Mouse (Mus musculus) kidney, postnatal 0 days (tissue): ENCODE measurements around the gene Hlcs. TPM values are rescaled to one million over a fixed set of nuclear protein-coding genes. Genes with fewer than 3 reads are reported as not detected.

Experiments
- ATAC-seq: fragments of 200-750 bp; cut with Nextera tagmentation; replicated peaks from 2 replicates; pipeline ENCODE4 v1.8.0; 2017; ENCODE audit warnings: low read depth, moderate number of reproducible peaks, moderate TSS enrichment, moderate library complexity; ENCODE audit not compliant: low FRiP score
- DNase-seq: peaks from one replicate; pipeline ENCODE4 v3.0.0-alpha.2; 2016; ENCODE audit warnings: low spot score
- H3K27ac ChIP-seq: fragments of 300-500 bp; sonication (generic); 2 replicates; pipeline ENCODE4 v1.5.1; 2014; ENCODE audit warnings: mild to moderate bottlenecking
- H3K27me3 ChIP-seq: fragments of 300-500 bp; sonication (generic); 2 replicates; pipeline ENCODE4 v1.6.1; 2014; ENCODE audit warnings: low read length, mixed read lengths; ENCODE audit not compliant: insufficient read depth
- H3K36me3 ChIP-seq: fragments of 300-500 bp; sonication (generic); 2 replicates; pipeline ENCODE4 v1.6.1; 2014; ENCODE audit warnings: low read length, mixed read lengths; ENCODE audit not compliant: insufficient read depth
- H3K4me1 ChIP-seq: fragments of 300-500 bp; sonication (generic); replicated peaks from 2 replicates; pipeline ENCODE4 v1.6.1; 2014; ENCODE audit warnings: antibody characterized with exemption, low read length, mixed read lengths; ENCODE audit not compliant: insufficient read depth
- H3K4me2 ChIP-seq: fragments of 300-500 bp; sonication (generic); 2 replicates; pipeline ENCODE4 v1.6.1; 2014; ENCODE audit warnings: mild to moderate bottlenecking, low read length, moderate library complexity, mixed read lengths
- H3K4me3 ChIP-seq: fragments of 300-500 bp; sonication (generic); replicated peaks from 2 replicates; pipeline ENCODE4 v1.5.1; 2014; ENCODE audit warnings: low read depth, low read length
- H3K9ac ChIP-seq: fragments of 300-500 bp; sonication (generic); 2 replicates; pipeline ENCODE4 v1.6.1; 2014; ENCODE audit warnings: low read depth, low read length
- H3K9me3 ChIP-seq: fragments of 300-500 bp; sonication (generic); replicated peaks from 2 replicates; pipeline ENCODE4 v1.6.1; 2016; ENCODE audit warnings: low read length, inconsistent platforms, mixed read lengths
- CTCF ChIP-seq: IDR thresholded peaks from 2 replicates; pipeline ENCODE4 v1.5.1; 2016; ENCODE audit warnings: antibody characterized with exemption, low read depth, mild to moderate bottlenecking, moderate library complexity
- WGBS: fragments of 180-500 bp; shearing (Covaris S2); extraction: QIAGEN DNeasy Blood & Tissue Kit; methylation state at CpG from one replicate; pipeline ENCODE4 v1.1.7; 2014; 5-methylcytosine and 5-hydroxymethylcytosine counted together
- polyA plus RNA-seq: library from polyadenylated mRNA; unstranded; fragments of >200 nt; fragmentation: Nextera tagmentation; extraction: Ambion mirVana; gene quantifications from 2 replicates; pipeline ENCODE4 v1.2.1, GENCODE M21; 2015

Gene Hlcs
- polyA plus RNA-seq, 1 experiment from 2014 or later = 5.0 TPM

GRCm38 (mm10) chr16:94163051-94163450, 150.3 kb downstream of the Hlcs start:
- TF ChIP-seq CTCF = no peak

GRCm38 (mm10) chr16:94162000-94162399, 151.4 kb downstream of the Hlcs start:
- DNase-seq (no peak), ATAC-seq (no peak)
- Histone ChIP-seq H3K4me3 (no peak overlapping the region), H3K9ac (no peak overlapping the region), H3K27ac (no peak overlapping the region), H3K4me1 (peaks cover 8% of the 10 kb centered on the region; the same call in 1 of the 2 replicates), H3K27me3 (no peaks in the 10 kb centered on the region; the same call in 1 of the 2 replicates), H3K36me3 (no peaks in the 10 kb centered on the region), H3K9me3 (no peaks in the 10 kb centered on the region), H3K4me2 (no peak overlapping the region)
- 61% methylated on average over 6 of the region's 6 CpGs for WGBS
- no peak for TF ChIP-seq CTCF

More at GRCm38 (mm10) chr16:94163051-94163450, 150.3 kb downstream of the Hlcs start:
- no peak for DNase-seq
- no peak for ATAC-seq
- 53% methylated on average over 11 of the region's 11 CpGs for WGBS
- Histone ChIP-seq H3K27ac (no peak overlapping the region), H3K9me3 (no peaks in the 10 kb centered on the region), H3K9ac (no peak overlapping the region), H3K36me3 (no peaks in the 10 kb centered on the region), H3K27me3 (no peaks in the 10 kb centered on the region; the same call in 1 of the 2 replicates), H3K4me3 (no peak overlapping the region), H3K4me2 (no peak overlapping the region), H3K4me1 (peaks cover 8% of the 10 kb centered on the region; the same call in 1 of the 2 replicates)

- Histone ChIP-seq H3K4me2 (no peak overlapping the region), H3K36me3 (no peaks in the 10 kb centered on the region), H3K9me3 (no peaks in the 10 kb centered on the region), H3K9ac (no peak overlapping the region), H3K27me3 (no peaks in the 10 kb centered on the region; the same call in 1 of the 2 replicates), H3K4me3 (no peak overlapping the region), H3K4me1 (no peaks in the 10 kb centered on the region; the same call in 1 of the 2 replicates), H3K27ac (no peak overlapping the region)
- no peak for TF ChIP-seq CTCF
- no peak for ATAC-seq
- no peak for DNase-seq
- WGBS = 30% methylated on average over 8 of the region's 8 CpGs
Measured at GRCm38 (mm10) chr16:94157819-94158218, 155.6 kb downstream of the Hlcs start.

- WGBS = 48% methylated on average over 14 of the region's 14 CpGs
- DNase-seq = peak; percentile 35
- TF ChIP-seq CTCF = no peak
- Histone ChIP-seq H3K4me1 (no peaks in the 10 kb centered on the region; the same call in 1 of the 2 replicates), H3K36me3 (no peaks in the 10 kb centered on the region), H3K4me2 (no peak overlapping the region), H3K27ac (no peak overlapping the region), H3K9ac (no peak overlapping the region), H3K4me3 (no peak overlapping the region), H3K9me3 (no peaks in the 10 kb centered on the region), H3K27me3 (no peaks in the 10 kb centered on the region; the same call in 1 of the 2 replicates)
- no peak for ATAC-seq
Measured at GRCm38 (mm10) chr16:94155041-94155653, 158.2 kb downstream of the Hlcs start.

GRCm38 (mm10) chr16:94150125-94151103, 163.0 kb downstream of the Hlcs start:
- DNase-seq = no peak
- Histone ChIP-seq H3K9ac (no peak overlapping the region), H3K9me3 (no peaks in the 10 kb centered on the region), H3K4me2 (no peak overlapping the region), H3K4me3 (no peak overlapping the region), H3K4me1 (no peaks in the 10 kb centered on the region; the same call in 1 of the 2 replicates), H3K27ac (no peak overlapping the region), H3K27me3 (no peaks in the 10 kb centered on the region), H3K36me3 (no peaks in the 10 kb centered on the region)
- 0 out of 2 replicates have a peak, but pooled peaks have one; percentile 27 for ATAC-seq
- 76% methylated on average over 15 of the region's 15 CpGs for WGBS
- no peak for TF ChIP-seq CTCF

- Histone ChIP-seq H3K9me3 (no peaks in the 10 kb centered on the region), H3K27me3 (no peaks in the 10 kb centered on the region), H3K36me3 (no peaks in the 10 kb centered on the region), H3K4me3 (no peak overlapping the region), H3K27ac (no peak overlapping the region), H3K4me1 (no peaks in the 10 kb centered on the region), H3K9ac (no peak overlapping the region), H3K4me2 (no peak overlapping the region)
- no peak for TF ChIP-seq CTCF
- DNase-seq (no peak), ATAC-seq (no peak)
- 36% methylated on average over 11 of the region's 11 CpGs for WGBS
Measured at GRCm38 (mm10) chr16:94148139-94148538, 165.2 kb downstream of the Hlcs start.
